ENCODE assay signal across 17 mouse cellular contexts in the genomic region with DNA sequence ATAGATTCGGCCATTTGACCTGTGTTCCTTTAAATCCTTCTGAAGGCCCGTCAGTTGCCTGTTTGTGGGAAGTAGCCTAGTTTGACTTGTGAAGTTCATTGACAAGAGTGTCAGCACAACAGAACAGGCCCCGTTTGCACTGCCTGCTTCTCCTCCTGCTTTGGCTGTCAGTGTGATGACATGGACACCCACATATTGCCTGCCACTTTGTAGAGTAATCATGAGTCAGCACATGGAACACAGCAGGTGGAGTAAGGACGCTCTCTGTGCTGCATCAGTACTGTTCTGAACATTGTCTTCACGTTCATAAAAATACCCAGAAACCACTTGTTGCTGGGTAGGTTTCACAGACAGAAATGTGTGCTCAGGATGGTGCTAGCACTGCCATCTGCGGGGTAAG.
DNase-seq lines count a peak whose midpoint lies in the region; ATAC-seq and TF ChIP-seq lines count a peak whose summit lies in the region.
"Had no signal": no experiment of that assay in that cellular context is flagged by ENCODE, and none has a peak within 500 bp of the region (broad histone marks: within the 10 kb centered on the region; RNA-seq: fewer than 3 reads in every experiment).

No protein-coding gene starts in this region.

- H3K9me3 ChIP-seq in liver, embryonic 12.5 days (replicated peaks), result no peaks in the 10 kb centered on the region
- H3K9me3 ChIP-seq in liver, postnatal 0 days (ENCODE audit: low read length), result no peaks in the 10 kb centered on the region
- H3K9me3 ChIP-seq in G1E (replicated peaks), result no peaks in the 10 kb centered on the region
- no peaks in the 10 kb centered on the region for H3K9me3 ChIP-seq in neural tube, embryonic 15.5 days (replicated peaks)
- H3K9me3 ChIP-seq: forebrain, embryonic 15.5 days; lung, embryonic 15.5 days had no signal

- 0 out of 2 replicates have a peak, but pooled peaks have one; percentile 32 for ATAC-seq in liver, embryonic 12.5 days
- ATAC-seq in liver, postnatal 0 days, result no peak
- ATAC-seq in G1E (ENCODE audit: extremely low read depth, insufficient number of reproducible peaks, low FRiP score, poor library complexity, severe bottlenecking), result peak; percentile 45; the same call in 1 of the 2 replicates
- ATAC-seq in neural tube, embryonic 15.5 days (ENCODE audit: low FRiP score), result no peak
- ATAC-seq: forebrain, embryonic 15.5 days; intestine, embryonic 16.5 days had no signal

- 63% methylated on average over 6 of the region's 6 CpGs for WGBS in liver, embryonic 12.5 days (ENCODE audit: insufficient replicate concordance)
- WGBS in liver, postnatal 0 days (ENCODE audit: insufficient replicate concordance), result 65% methylated on average over 6 of the region's 6 CpGs
- whole genome bisulfite sequencing in neural tube, embryonic 15.5 days, result 73% methylated on average over 6 of the region's 6 CpGs

- peaks cover 7% of the 10 kb centered on the region; the same call in 1 of the 2 replicates for H3K4me1 ChIP-seq in liver, embryonic 12.5 days
- no peaks in the 10 kb centered on the region for H3K4me1 ChIP-seq in liver, postnatal 0 days (ENCODE audit: insufficient read depth)
- peaks cover 13% of the 10 kb centered on the region for H3K4me1 ChIP-seq in G1E (ENCODE audit: insufficient read depth, low read depth, low read length)
- no peaks in the 10 kb centered on the region for H3K4me1 ChIP-seq in neural tube, embryonic 15.5 days
- H3K4me1 ChIP-seq: forebrain, embryonic 15.5 days; lung, embryonic 15.5 days had no signal

- H3K4me3 ChIP-seq in gastrocnemius, adult 2 months, result no peak overlapping the region
- H3K4me3 ChIP-seq in liver, embryonic 12.5 days, result no peak overlapping the region
- H3K4me3 ChIP-seq in liver, postnatal 0 days (ENCODE audit: low read depth, low read length), result no peak overlapping the region
- H3K4me3 ChIP-seq in G1E (ENCODE audit: low read depth, low read length), result no peak overlapping the region
- H3K4me3 ChIP-seq in neural tube, embryonic 15.5 days (replicated peaks), result no peak overlapping the region
- H3K4me3 ChIP-seq: forebrain, embryonic 15.5 days; lung, embryonic 15.5 days had no signal

- no peak overlapping the region for H3K9ac ChIP-seq in liver, embryonic 12.5 days
- H3K9ac ChIP-seq in liver, postnatal 0 days (replicated peaks), result no peak overlapping the region
- H3K9ac ChIP-seq in neural tube, embryonic 15.5 days (replicated peaks), result no peak overlapping the region
- H3K9ac ChIP-seq: forebrain, embryonic 15.5 days; hindbrain, embryonic 14.5 days; lung, embryonic 15.5 days had no signal

- no peak for TF ChIP-seq EP300 in liver, postnatal 0 days (IDR thresholded peaks at IDR 0.05; ENCODE audit: low read depth)

- intact Hi-C loops in gastrocnemius, adult 2 months (cut with DNase I), result loop anchor here (2.0 kb wide), 1 partner anchor 39 kb away; no protein-coding TSS in a partner anchor
- intact Hi-C loops in gastrocnemius, postnatal 36 days (cut with DNase I), result no loop called here

- no peak overlapping the region for H3K4me2 ChIP-seq in liver, embryonic 12.5 days
- no peak overlapping the region for H3K4me2 ChIP-seq in liver, postnatal 0 days (ENCODE audit: low read depth, low read length)
- H3K4me2 ChIP-seq in neural tube, embryonic 15.5 days, result no peak overlapping the region
- H3K4me2 ChIP-seq: forebrain, embryonic 15.5 days; hindbrain, embryonic 14.5 days; lung, embryonic 15.5 days had no signal

- DNase-seq in gastrocnemius, adult 2 months, result peak; percentile 31
- DNase-seq in gastrocnemius, postnatal 36 days, result no peak
- no peak for DNase-seq in liver, postnatal 0 days
- DNase-seq in G1E (ENCODE audit: low spot score), result no peak
- peak; percentile 33 to 35 for DNase-seq in layer of hippocampus, postnatal 36 days
- no peak for DNase-seq in spleen, postnatal 36 days (ENCODE audit: low spot score in 2 of 2)
- DNase-seq: adrenal gland, postnatal 25 days; cerebellum, adult 9-11 months; gastrocnemius, postnatal 25 days; retina, postnatal 1 day had no signal

- TF ChIP-seq CTCF in gastrocnemius, adult 2 months (IDR thresholded peaks at IDR 0.05), result no peak
- TF ChIP-seq CTCF in liver, postnatal 0 days (IDR thresholded peaks at IDR 0.05; ENCODE audit: low read depth), result no peak
- no peak for TF ChIP-seq CTCF in G1E (IDR thresholded peaks at IDR 0.05; ENCODE audit: low read depth, low read length)

- peak overlapping the region; percentile 68 for H3K27ac ChIP-seq in gastrocnemius, adult 2 months
- H3K27ac ChIP-seq in liver, embryonic 12.5 days, result no peak overlapping the region
- H3K27ac ChIP-seq in liver, postnatal 0 days (ENCODE audit: low read depth), result no peak overlapping the region
- H3K27ac ChIP-seq in neural tube, embryonic 15.5 days (replicated peaks), result no peak overlapping the region
- H3K27ac ChIP-seq: forebrain, embryonic 15.5 days; hindbrain, embryonic 14.5 days; kidney, postnatal 0 days; lung, embryonic 15.5 days had no signal

- no peaks in the 10 kb centered on the region for H3K36me3 ChIP-seq in liver, embryonic 12.5 days
- no peaks in the 10 kb centered on the region for H3K36me3 ChIP-seq in liver, postnatal 0 days (replicated peaks; ENCODE audit: insufficient read depth, low read length)
- H3K36me3 ChIP-seq in G1E (replicated peaks), result peaks cover 44% of the 10 kb centered on the region
- H3K36me3 ChIP-seq in neural tube, embryonic 15.5 days, result peaks cover 3% of the 10 kb centered on the region; the same call in 1 of the 2 replicates
- H3K36me3 ChIP-seq: forebrain, embryonic 15.5 days; lung, embryonic 15.5 days had no signal

- H3K27me3 ChIP-seq in liver, embryonic 12.5 days (replicated peaks), result no peaks in the 10 kb centered on the region
- no peaks in the 10 kb centered on the region for H3K27me3 ChIP-seq in liver, postnatal 0 days (ENCODE audit: insufficient read depth, low read length)
- no peaks in the 10 kb centered on the region for H3K27me3 ChIP-seq in G1E (ENCODE audit: insufficient read depth, low read length)
- H3K27me3 ChIP-seq in neural tube, embryonic 15.5 days (replicated peaks), result no peaks in the 10 kb centered on the region
- H3K27me3 ChIP-seq: forebrain, embryonic 15.5 days; lung, embryonic 15.5 days had no signal

Comparison
In these comparisons a context has a peak if more than half of its experiments do, and no peak if none do; other contexts are left out.
1. DNase-seq: peak in gastrocnemius, adult 2 months (single experiment) and layer of hippocampus, postnatal 36 days (2 of 2); none in gastrocnemius, postnatal 36 days (0 of 2), liver, postnatal 0 days (single experiment), G1E (single experiment) and spleen, postnatal 36 days (0 of 2).
2. ATAC-seq: peak in liver, embryonic 12.5 days (single experiment) and G1E (single experiment); none in liver, postnatal 0 days (single experiment) and neural tube, embryonic 15.5 days (single experiment).